Mouse (Mus musculus): ENCODE results near the gene Hspbp1. TPM values are rescaled to one million over a fixed set of nuclear protein-coding genes. Genes with fewer than 3 reads are reported as not detected.

Hspbp1 gene
- polyA plus RNA-seq, 1 experiment = not detected

DNA sequence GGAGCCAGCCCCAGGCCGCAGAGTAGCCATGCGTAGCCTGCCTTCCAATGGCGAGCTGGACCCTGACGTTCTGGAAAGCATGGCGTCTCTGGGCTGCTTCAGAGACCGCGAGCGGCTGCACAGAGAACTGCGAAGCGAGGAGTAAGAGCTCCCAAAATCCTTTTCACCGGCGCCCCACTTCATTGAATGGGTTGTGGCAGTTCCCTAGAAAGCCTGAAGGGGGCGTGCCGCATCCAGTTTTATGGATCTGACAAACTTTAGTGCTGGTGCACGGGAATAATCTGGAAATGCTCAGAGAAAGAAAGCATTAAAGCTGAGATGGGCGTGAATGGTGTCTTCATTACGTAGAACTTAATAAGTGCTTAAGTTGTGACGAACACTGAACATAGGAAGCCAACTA lies 20.2 kb upstream of the Hspbp1 start:
- TF ChIP-seq CTCF (IDR thresholded peaks at IDR 0.05; ENCODE audit: insufficient read depth, low read depth, low read length) = peak; percentile 47; the same call in 1 of the 2 replicates
- no peak for TF ChIP-seq POLR2A (IDR thresholded peaks at IDR 0.05; ENCODE audit: insufficient read depth, low read depth, low read length)
- no peak overlapping the region for H3K27ac ChIP-seq (ENCODE audit: insufficient read depth, low read depth, low read length)
- H3K4me1 ChIP-seq (ENCODE audit: control insufficient read depth, insufficient read depth, low read length) = peaks cover 3% of the 10 kb centered on the region; the same call in 1 of the 2 replicates
- WGBS = 55% methylated on average over 18 of the region's 18 CpGs
- no peak overlapping the region for H3K4me3 ChIP-seq (ENCODE audit: insufficient read depth, low read depth, low read length)

DNA sequence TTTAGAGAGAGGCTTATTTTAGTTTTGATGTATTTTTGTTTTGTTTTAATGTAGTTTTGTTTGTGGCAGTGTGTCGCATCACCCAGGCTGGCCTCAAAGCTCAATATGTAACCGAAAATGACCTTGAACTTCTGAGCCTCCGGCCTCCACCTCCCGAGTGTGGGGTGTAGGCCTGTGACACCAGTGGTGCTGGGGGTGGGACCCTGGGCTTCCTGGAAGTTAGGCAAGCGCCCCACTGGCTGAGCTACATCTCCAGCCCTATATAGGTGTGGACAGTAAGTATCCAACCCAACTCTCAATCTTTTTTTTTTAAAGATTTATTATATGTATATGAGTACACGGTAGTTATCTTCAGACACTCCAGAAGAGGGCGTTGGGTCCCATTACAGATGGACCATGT lies 18.3 kb upstream of the Hspbp1 start:
- no peak overlapping the region for H3K4me3 ChIP-seq (ENCODE audit: insufficient read depth, low read depth, low read length)
- WGBS = 96% methylated on average over 7 of the region's 7 CpGs
- no peak for TF ChIP-seq CTCF (IDR thresholded peaks at IDR 0.05; ENCODE audit: insufficient read depth, low read depth, low read length)
- no peak for TF ChIP-seq POLR2A (IDR thresholded peaks at IDR 0.05; ENCODE audit: insufficient read depth, low read depth, low read length)
- H3K4me1 ChIP-seq (ENCODE audit: control insufficient read depth, insufficient read depth, low read length) = peaks cover 3% of the 10 kb centered on the region; the same call in 1 of the 2 replicates
- no peak overlapping the region for H3K27ac ChIP-seq (ENCODE audit: insufficient read depth, low read depth, low read length)

DNA sequence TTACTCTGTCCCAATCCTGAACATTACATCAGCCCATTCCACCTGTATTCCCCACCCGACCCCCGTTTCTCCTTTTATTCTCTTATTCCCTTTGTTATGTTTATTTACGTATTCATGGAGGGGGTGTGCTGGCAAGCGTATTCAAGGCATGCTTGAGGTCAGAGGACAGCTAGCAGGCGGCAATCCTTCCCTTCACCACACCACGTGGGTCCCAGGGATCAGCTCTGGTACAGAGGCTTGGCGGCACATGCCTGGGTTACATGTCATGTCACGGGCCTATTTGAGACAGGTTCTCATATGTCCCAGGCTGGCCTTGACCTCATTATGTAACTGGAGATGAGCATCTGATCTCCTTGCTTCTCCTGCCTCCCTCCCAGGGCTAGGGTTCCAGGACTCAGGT lies 17.5 kb upstream of the Hspbp1 start:
- WGBS = 58% methylated on average over 8 of the region's 8 CpGs
- Histone ChIP-seq H3K4me3 (ENCODE audit: insufficient read depth, low read depth, low read length) (no peak overlapping the region), H3K27ac (ENCODE audit: insufficient read depth, low read depth, low read length) (no peak overlapping the region), H3K4me1 (ENCODE audit: control insufficient read depth, insufficient read depth, low read length) (peaks cover 3% of the 10 kb centered on the region; the same call in 1 of the 2 replicates)
- TF ChIP-seq CTCF (IDR thresholded peaks at IDR 0.05; ENCODE audit: insufficient read depth, low read depth, low read length) = no peak
- no peak for TF ChIP-seq POLR2A (IDR thresholded peaks at IDR 0.05; ENCODE audit: insufficient read depth, low read depth, low read length)

DNA sequence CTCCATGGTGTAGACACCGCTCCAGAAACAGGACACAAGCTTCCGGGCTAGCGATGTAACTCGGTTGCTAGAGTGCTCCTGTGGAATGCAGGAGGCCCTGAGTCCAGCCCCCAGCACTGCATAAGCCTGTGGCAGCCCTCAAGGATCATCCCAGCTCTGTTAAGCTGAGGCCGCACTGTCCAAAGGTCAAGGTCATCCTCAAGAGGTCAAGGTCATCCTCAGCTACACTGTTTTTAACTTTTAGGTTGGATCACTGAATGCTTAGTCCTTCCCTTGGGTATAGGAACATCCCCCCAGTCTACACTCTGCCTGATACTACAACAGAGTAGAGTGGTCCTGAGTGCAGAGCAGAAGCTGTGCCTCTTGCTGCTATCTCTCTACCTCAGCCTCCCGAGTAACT lies 8.1 kb upstream of the Hspbp1 start:
- H3K27ac ChIP-seq (ENCODE audit: insufficient read depth, low read depth, low read length) = no peak overlapping the region
- no peak overlapping the region for H3K4me3 ChIP-seq (ENCODE audit: insufficient read depth, low read depth, low read length)
- WGBS = 88% methylated on average over 6 of the region's 6 CpGs
- H3K4me1 ChIP-seq (ENCODE audit: control insufficient read depth, insufficient read depth, low read length) = peaks cover 9% of the 10 kb centered on the region; the same call in 1 of the 2 replicates
- TF ChIP-seq CTCF (IDR thresholded peaks at IDR 0.05; ENCODE audit: insufficient read depth, low read depth, low read length) = no peak
- no peak for TF ChIP-seq POLR2A (IDR thresholded peaks at IDR 0.05; ENCODE audit: insufficient read depth, low read depth, low read length)

DNA sequence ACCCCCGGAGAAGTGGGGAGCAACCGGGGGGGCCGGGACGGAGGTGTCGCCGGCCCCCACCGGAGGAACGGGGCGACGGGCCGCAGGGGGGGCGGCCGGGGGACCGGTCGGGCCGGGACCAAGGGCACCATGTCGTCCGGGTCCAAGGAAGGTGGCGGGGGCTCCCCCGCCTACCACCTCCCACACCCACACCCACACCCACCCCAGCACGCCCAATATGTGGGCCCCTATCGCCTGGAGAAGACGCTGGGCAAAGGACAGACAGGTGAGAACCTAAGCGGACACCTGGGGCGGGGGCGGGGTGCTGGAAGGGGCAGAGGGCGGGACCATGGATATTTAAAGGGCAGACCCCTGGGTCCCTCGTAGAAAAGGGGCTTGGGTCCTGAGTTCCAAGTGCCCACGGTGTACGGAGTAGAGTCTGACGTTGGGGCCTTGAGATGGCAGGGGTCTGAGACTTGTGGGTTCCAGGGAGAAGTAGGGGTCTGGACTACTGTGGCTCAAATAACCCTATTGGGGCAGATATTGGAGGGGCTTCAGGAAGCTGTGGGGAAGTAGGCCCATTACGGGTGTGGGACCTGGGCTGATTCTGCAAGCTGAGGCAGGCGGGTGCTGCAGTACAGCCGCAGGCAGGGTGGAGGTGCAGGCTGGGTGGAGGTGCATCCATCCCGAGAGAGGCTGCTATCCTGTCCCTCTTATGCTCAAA lies 6.2 kb upstream of the Hspbp1 start:
- Histone ChIP-seq H3K4me1 (ENCODE audit: control insufficient read depth, insufficient read depth, low read length) (peaks cover 9% of the 10 kb centered on the region; the same call in 1 of the 2 replicates), H3K27ac (ENCODE audit: insufficient read depth, low read depth, low read length) (no peak overlapping the region), H3K4me3 (ENCODE audit: insufficient read depth, low read depth, low read length) (peak overlapping the region; percentile 71)
- TF ChIP-seq CTCF (IDR thresholded peaks at IDR 0.05; ENCODE audit: insufficient read depth, low read depth, low read length) (no peak), POLR2A (IDR thresholded peaks at IDR 0.05; ENCODE audit: insufficient read depth, low read depth, low read length) (no peak)
- WGBS = 3% methylated on average over 35 of the region's 35 CpGs

DNA sequence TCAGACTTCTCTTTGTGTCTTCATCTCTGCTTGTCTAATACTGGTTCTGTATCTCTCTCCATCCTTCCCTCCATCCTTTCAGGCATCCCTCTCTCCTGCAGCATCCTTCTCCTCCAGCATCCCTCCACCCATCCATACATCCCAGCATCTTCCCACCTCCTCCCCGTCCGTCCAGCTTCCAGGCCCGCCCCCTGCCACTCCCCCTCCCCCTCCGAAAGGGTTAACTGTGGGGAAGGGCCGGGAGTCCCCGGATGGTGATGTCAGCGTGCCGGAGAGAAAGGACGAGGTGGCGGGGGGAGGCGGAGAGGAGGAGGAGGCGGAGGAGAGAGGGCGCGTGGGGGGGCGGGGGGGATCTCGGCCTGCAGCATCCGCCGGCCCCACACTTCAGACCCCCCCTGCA lies 5.5 kb upstream of the Hspbp1 start, which contains the start of gene Brsk1:
Gene Brsk1, plus strand, starts transcription at position 218 of the 400 bp plus-strand sequence.
- peak within 1 kb of the TSS; percentile 82; the same call in 1 of the 2 replicates for H3K27ac ChIP-seq (ENCODE audit: insufficient read depth, low read depth, low read length)
- WGBS = 0% methylated on average over 7 of the region's 18 CpGs
- TF ChIP-seq POLR2A (IDR thresholded peaks at IDR 0.05; ENCODE audit: insufficient read depth, low read depth, low read length) (no peak), CTCF (IDR thresholded peaks at IDR 0.05; ENCODE audit: insufficient read depth, low read depth, low read length) (no peak)
- H3K4me3 ChIP-seq (ENCODE audit: insufficient read depth, low read depth, low read length) = peak within 1 kb of the TSS; percentile 71
- peaks cover 9% of the 10 kb centered on the region; the same call in 1 of the 2 replicates for H3K4me1 ChIP-seq (ENCODE audit: control insufficient read depth, insufficient read depth, low read length)

DNA sequence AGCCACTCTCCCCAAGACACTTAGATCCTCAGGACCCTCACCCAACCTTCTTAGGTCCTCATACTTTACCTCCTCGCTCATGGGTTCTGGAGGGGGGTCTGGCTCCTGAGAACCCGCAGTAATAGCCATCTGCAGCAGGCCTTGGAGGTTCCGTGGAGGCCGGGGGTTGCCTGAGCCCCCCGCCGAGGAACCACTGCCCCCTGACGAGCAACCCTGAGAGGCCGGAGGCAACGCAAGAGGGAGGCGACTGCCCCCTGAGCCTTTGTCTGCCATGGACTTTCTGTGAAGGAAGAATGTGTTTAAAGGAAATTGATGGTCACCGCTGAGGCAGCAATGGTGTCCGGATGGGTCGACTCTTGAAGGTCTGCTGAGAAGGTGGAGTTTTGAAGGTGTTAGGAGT lies 665 bp downstream of the Hspbp1 start:
- H3K4me3 ChIP-seq (ENCODE audit: insufficient read depth, low read depth, low read length) = peak overlapping the region; percentile 69
- no peak for TF ChIP-seq POLR2A (IDR thresholded peaks at IDR 0.05; ENCODE audit: insufficient read depth, low read depth, low read length)
- no peak for TF ChIP-seq CTCF (IDR thresholded peaks at IDR 0.05; ENCODE audit: insufficient read depth, low read depth, low read length)
- 1% methylated on average over 13 of the region's 13 CpGs for whole genome bisulfite sequencing
- no peak overlapping the region for H3K27ac ChIP-seq (ENCODE audit: insufficient read depth, low read depth, low read length)
- H3K4me1 ChIP-seq (ENCODE audit: control insufficient read depth, insufficient read depth, low read length) = peaks cover 4% of the 10 kb centered on the region

DNA sequence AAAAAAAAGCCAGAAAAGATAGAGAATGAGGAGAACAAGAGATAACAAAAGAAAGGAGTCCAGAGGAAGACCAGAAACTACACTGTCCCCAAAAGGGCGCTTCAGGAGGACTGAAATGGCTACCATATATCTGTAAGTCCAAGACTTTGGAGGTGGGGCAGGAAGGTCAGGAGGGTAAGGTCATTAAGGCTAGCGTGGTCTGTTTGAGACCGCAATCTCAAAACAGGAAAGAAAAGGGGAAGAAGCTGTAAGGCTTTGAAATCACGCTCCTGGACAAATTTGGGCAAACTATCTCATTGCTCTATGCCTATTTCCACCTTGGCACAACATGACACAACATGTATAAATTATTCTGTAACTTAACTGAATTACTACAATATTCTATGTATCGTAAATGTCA lies 1.6 kb downstream of the Hspbp1 start:
- H3K4me1 ChIP-seq (ENCODE audit: control insufficient read depth, insufficient read depth, low read length) = peaks cover 4% of the 10 kb centered on the region
- WGBS = 94% methylated on average over 5 of the region's 5 CpGs
- no peak overlapping the region for H3K4me3 ChIP-seq (ENCODE audit: insufficient read depth, low read depth, low read length)
- TF ChIP-seq POLR2A (IDR thresholded peaks at IDR 0.05; ENCODE audit: insufficient read depth, low read depth, low read length) (no peak), CTCF (IDR thresholded peaks at IDR 0.05; ENCODE audit: insufficient read depth, low read depth, low read length) (no peak)
- no peak overlapping the region for H3K27ac ChIP-seq (ENCODE audit: insufficient read depth, low read depth, low read length)

DNA sequence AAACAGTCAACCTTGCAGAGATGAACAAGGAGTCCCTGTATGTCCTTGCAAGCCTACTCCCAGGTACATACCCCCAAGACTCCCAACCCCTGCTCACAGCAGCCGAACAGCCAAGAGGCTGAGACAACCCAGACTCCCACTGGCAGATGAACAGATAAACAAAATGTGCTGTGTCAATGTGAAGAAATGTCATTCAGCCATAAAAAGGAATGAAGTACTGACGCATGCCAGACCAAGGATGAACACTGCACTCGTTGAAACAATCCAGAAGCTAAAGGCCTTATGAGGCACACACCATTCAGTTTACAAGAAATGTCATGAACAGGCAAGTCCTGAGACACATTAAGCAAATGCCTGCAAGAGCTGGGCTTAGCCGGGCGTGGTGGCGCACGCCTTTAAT lies 9.7 kb downstream of the Hspbp1 start:
- no peak overlapping the region for H3K4me3 ChIP-seq (ENCODE audit: insufficient read depth, low read depth, low read length)
- WGBS = 94% methylated on average over 7 of the region's 7 CpGs
- H3K4me1 ChIP-seq (ENCODE audit: control insufficient read depth, insufficient read depth, low read length) = no peaks in the 10 kb centered on the region
- no peak overlapping the region for H3K27ac ChIP-seq (ENCODE audit: insufficient read depth, low read depth, low read length)
- no peak for TF ChIP-seq CTCF (IDR thresholded peaks at IDR 0.05; ENCODE audit: insufficient read depth, low read depth, low read length)
